Mouse (Mus musculus) heart, adult 2 months (tissue): Measurements from ENCODE around the gene Map7.

Experiments used
- CTCF ChIP-seq: fragments of 200-600 bp; IDR thresholded peaks from 2 replicates; pipeline ENCODE4 v1.8.1; 2022; ENCODE audit warnings: antibody characterized with exemption, mild to moderate bottlenecking, moderate library complexity
- POLR2A ChIP-seq: fragments of 200-500 bp; IDR thresholded peaks from 2 replicates; pipeline ENCODE4 v1.6.1; 2011; ENCODE audit warnings: mild to moderate bottlenecking, low read depth, low read length, control low read depth; ENCODE audit not compliant: insufficient read depth

- TF ChIP-seq CTCF (no peak), POLR2A (no peak)
Observed at GRCm38 (mm10) chr10:20216982-20217381, 68.7 kb downstream of the Map7 start.
